Mouse (Mus musculus) forebrain, embryonic 14.5 days (tissue): Measurements from ENCODE around the gene Unkl. TPM values are rescaled to one million over a fixed set of nuclear protein-coding genes. Genes with fewer than 3 reads are reported as not detected.

ENCODE experiments used
- ATAC-seq: fragments of 200-750 bp; cut with Nextera tagmentation; 2 replicates; pipeline ENCODE4 v1.8.0; 2017; ENCODE audit warnings: mild to moderate bottlenecking, moderate library complexity
- DNase-seq: peaks from one replicate; pipeline ENCODE4 v3.0.0-alpha.2; 2015; ENCODE audit warnings: low spot score
- H3K27ac ChIP-seq: fragments of 300-500 bp; sonication (generic); 2 replicates; pipeline ENCODE4 v1.5.1; 2014; ENCODE audit warnings: low read depth, mild to moderate bottlenecking, control low read depth, low read length, moderate library complexity
- H3K27me3 ChIP-seq: fragments of 300-500 bp; sonication (generic); replicated peaks from 2 replicates; pipeline ENCODE4 v1.6.1; 2014; ENCODE audit warnings: low read length, control low read depth, mixed read lengths; ENCODE audit not compliant: control insufficient read depth, insufficient read depth
- H3K36me3 ChIP-seq: fragments of 300-500 bp; sonication (generic); 2 replicates; pipeline ENCODE4 v1.6.1; 2014; ENCODE audit warnings: low read length, control low read depth; ENCODE audit not compliant: control insufficient read depth, insufficient read depth
- H3K4me1 ChIP-seq: fragments of 300-500 bp; sonication (generic); 2 replicates; pipeline ENCODE4 v1.6.1; 2014; ENCODE audit warnings: antibody characterized with exemption, low read length, control low read depth; ENCODE audit not compliant: control insufficient read depth, insufficient read depth
- H3K4me2 ChIP-seq: fragments of 300-500 bp; sonication (generic); 2 replicates; pipeline ENCODE4 v1.6.1; 2014; ENCODE audit warnings: mild to moderate bottlenecking, control low read depth, low read length
- H3K4me3 ChIP-seq: fragments of 300-500 bp; sonication (generic); 2 replicates; pipeline ENCODE4 v1.5.1; 2014; ENCODE audit warnings: low read depth, low read length, control low read depth
- H3K9ac ChIP-seq: fragments of 300-500 bp; sonication (generic); 2 replicates; pipeline ENCODE4 v1.6.1; 2014; ENCODE audit warnings: mild to moderate bottlenecking, low read length, control low read depth, moderate library complexity
- H3K9me3 ChIP-seq: fragments of 300-500 bp; sonication (generic); replicated peaks from 2 replicates; pipeline ENCODE4 v1.6.1; 2016; ENCODE audit warnings: low read length, control low read depth, mixed read lengths; ENCODE audit not compliant: control insufficient read depth
- WGBS: fragments of 180-500 bp; shearing (Covaris S2); extraction: QIAGEN DNeasy Blood & Tissue Kit; methylation state at CpG from one replicate; pipeline ENCODE4 v1.1.7; 2014; 5-methylcytosine and 5-hydroxymethylcytosine counted together
- polyA plus RNA-seq: library from polyadenylated mRNA; unstranded; fragments of >200 nt; fragmentation: Nextera tagmentation; extraction: Ambion mirVana; gene quantifications from 2 replicates; pipeline ENCODE4 v1.2.1, GENCODE M21; 2014

Gene Unkl
- 6.2 and 8.2 TPM in 2 replicates for polyA plus RNA-seq

- Histone ChIP-seq H3K4me3 (peak within 1 kb of the TSS; percentile 99), H3K4me2 (peak within 1 kb of the TSS; percentile 94), H3K9ac (peak within 1 kb of the TSS; percentile 89), H3K4me1 (peaks cover 22% of the 10 kb centered on the region), H3K9me3 (no peaks in the 10 kb centered on the region), H3K27ac (peak within 1 kb of the TSS; percentile 60), H3K27me3 (no peaks in the 10 kb centered on the region), H3K36me3 (peaks cover 15% of the 10 kb centered on the region)
- under 1% methylated on average over 100 of the region's 104 CpGs for WGBS
- ATAC-seq: peak; percentile 33
- peak; percentile 73 for DNase-seq
These were observed at the start of gene Unkl for GRCm38 (mm10) chr17:25188150-25189031. Gene Unkl (plus strand): TSS chr17:25188397.

- no peak overlapping the region for H3K4me2 ChIP-seq
- no peaks in the 10 kb centered on the region for H3K27me3 ChIP-seq
- no peak for DNase-seq
- peaks cover 7% of the 10 kb centered on the region for H3K4me1 ChIP-seq
- no peak overlapping the region for H3K4me3 ChIP-seq
- peaks cover 15% of the 10 kb centered on the region; the same call in 1 of the 2 replicates for H3K36me3 ChIP-seq
- no peak overlapping the region for H3K9ac ChIP-seq
- no peak overlapping the region for H3K27ac ChIP-seq
- WGBS: 96% methylated on average over 1 of the region's 1 CpGs
- no peaks in the 10 kb centered on the region for H3K9me3 ChIP-seq
- no peak for ATAC-seq
These were observed 49.4 kb upstream of the Unkl start for GRCm38 (mm10) chr17:25138803-25139202.

GRCm38 (mm10) chr17:25139960-25140359 lies 48.2 kb upstream of the Unkl start:
- no peaks in the 10 kb centered on the region for H3K27me3 ChIP-seq
- ATAC-seq (no peak), DNase-seq (no peak)
- H3K4me1 ChIP-seq: no peaks in the 10 kb centered on the region
- H3K4me3 ChIP-seq: no peak overlapping the region
- peaks cover 15% of the 10 kb centered on the region; the same call in 1 of the 2 replicates for H3K36me3 ChIP-seq
- H3K4me2 ChIP-seq: no peak overlapping the region
- 74% methylated on average over 4 of the region's 4 CpGs for WGBS
- no peak overlapping the region for H3K27ac ChIP-seq
- no peak overlapping the region for H3K9ac ChIP-seq
- no peaks in the 10 kb centered on the region for H3K9me3 ChIP-seq

- Histone ChIP-seq H3K9ac (no peak within 1 kb of the TSS), H3K4me3 (no peak within 1 kb of the TSS), H3K36me3 (peaks cover 39% of the 10 kb centered on the region), H3K4me2 (no peak within 1 kb of the TSS), H3K27ac (no peak within 1 kb of the TSS), H3K4me1 (no peaks in the 10 kb centered on the region), H3K27me3 (no peaks in the 10 kb centered on the region), H3K9me3 (no peaks in the 10 kb centered on the region)
- 86% methylated on average over 1 of the region's 1 CpGs for WGBS
- ATAC-seq (no peak), DNase-seq (no peak)
These were observed 26.0 kb upstream of the Unkl start, which contains the start of gene Ccdc154 for GRCm38 (mm10) chr17:25162161-25162560. Gene Ccdc154 (plus strand): TSS chr17:25162461.

- Histone ChIP-seq H3K27ac (no peak overlapping the region), H3K27me3 (no peaks in the 10 kb centered on the region), H3K4me2 (no peak overlapping the region), H3K4me1 (no peaks in the 10 kb centered on the region), H3K9me3 (no peaks in the 10 kb centered on the region), H3K4me3 (no peak overlapping the region), H3K9ac (no peak overlapping the region), H3K36me3 (peaks cover 28% of the 10 kb centered on the region)
- DNase-seq (no peak), ATAC-seq (no peak)
- 69% methylated on average over 7 of the region's 7 CpGs for WGBS
These were observed 24.8 kb upstream of the Unkl start for GRCm38 (mm10) chr17:25163387-25163786.

- Histone ChIP-seq H3K4me1 (no peaks in the 10 kb centered on the region), H3K9me3 (no peaks in the 10 kb centered on the region), H3K36me3 (peaks cover 19% of the 10 kb centered on the region), H3K9ac (no peak overlapping the region), H3K4me2 (no peak overlapping the region), H3K27me3 (no peaks in the 10 kb centered on the region), H3K4me3 (no peak overlapping the region), H3K27ac (no peak overlapping the region)
- DNase-seq (no peak), ATAC-seq (no peak)
- 82% methylated on average over 3 of the region's 3 CpGs for WGBS
These were observed 23.4 kb upstream of the Unkl start for GRCm38 (mm10) chr17:25164770-25165169.

- 74% methylated on average over 6 of the region's 6 CpGs for WGBS
- H3K4me1 ChIP-seq: no peaks in the 10 kb centered on the region
- no peak overlapping the region for H3K4me3 ChIP-seq
- H3K4me2 ChIP-seq: no peak overlapping the region
- H3K9ac ChIP-seq: no peak overlapping the region
- H3K27me3 ChIP-seq: no peaks in the 10 kb centered on the region
- no peaks in the 10 kb centered on the region for H3K9me3 ChIP-seq
- DNase-seq (no peak), ATAC-seq (no peak)
- H3K27ac ChIP-seq: no peak overlapping the region
- peaks cover 6% of the 10 kb centered on the region for H3K36me3 ChIP-seq
These were observed 22.1 kb upstream of the Unkl start for GRCm38 (mm10) chr17:25165970-25166671.

GRCm38 (mm10) chr17:25169706-25170105 lies 18.5 kb upstream of the Unkl start:
- Histone ChIP-seq H3K4me2 (no peak overlapping the region), H3K9me3 (no peaks in the 10 kb centered on the region), H3K4me3 (no peak overlapping the region), H3K9ac (no peak overlapping the region), H3K27ac (no peak overlapping the region), H3K36me3 (no peaks in the 10 kb centered on the region), H3K27me3 (no peaks in the 10 kb centered on the region), H3K4me1 (no peaks in the 10 kb centered on the region)
- ATAC-seq: no peak
- no peak for DNase-seq
- 98% methylated on average over 2 of the region's 2 CpGs for WGBS

- WGBS: 82% methylated on average over 3 of the region's 3 CpGs
- H3K4me1 ChIP-seq: no peaks in the 10 kb centered on the region
- H3K9ac ChIP-seq: no peak overlapping the region
- H3K36me3 ChIP-seq: no peaks in the 10 kb centered on the region
- no peak overlapping the region for H3K4me2 ChIP-seq
- no peaks in the 10 kb centered on the region for H3K27me3 ChIP-seq
- H3K4me3 ChIP-seq: no peak overlapping the region
- H3K27ac ChIP-seq: no peak overlapping the region
- ATAC-seq: no peak
- no peak for DNase-seq
- no peaks in the 10 kb centered on the region for H3K9me3 ChIP-seq
These were observed 15.6 kb upstream of the Unkl start for GRCm38 (mm10) chr17:25172558-25172957.
